Comparison of ENCODE assay signal across 9 mouse cellular contexts in genomic region chr2:53083241-53083640, GRCm38 (mm10).
DNase-seq lines count a peak whose midpoint lies in the region; ATAC-seq and TF ChIP-seq lines count a peak whose summit lies in the region.
"Had no signal": no experiment of that assay in that cellular context is flagged by ENCODE, and none has a peak within 500 bp of the region (broad histone marks: within the 10 kb centered on the region; RNA-seq: fewer than 3 reads in every experiment).

No protein-coding gene starts in this region.

- no peaks in the 10 kb centered on the region for H3K36me3 ChIP-seq in kidney, adult 2 months (ENCODE audit: control insufficient read depth, insufficient read depth, low read length)
- no peaks in the 10 kb centered on the region for H3K36me3 ChIP-seq in kidney, embryonic 14.5 days (ENCODE audit: control insufficient read depth, insufficient read depth, low read length)
- no peaks in the 10 kb centered on the region for H3K36me3 ChIP-seq in intestine, embryonic 16.5 days (ENCODE audit: control insufficient read depth, insufficient read depth, low read length)
- H3K36me3 ChIP-seq: liver, embryonic 15.5 days had no signal

- peak; percentile 30 for DNase-seq in kidney, adult 2 months
- DNase-seq in MEL-GATA-1-ER (ENCODE audit: extremely low read depth, low read depth), result peak; percentile 11
- peak; percentile 23 to 30 for DNase-seq in cerebellum, postnatal 36 days
- peak; percentile 10 for DNase-seq in lung, postnatal 25 days (ENCODE audit: low spot score)

- peak; percentile 61 for TF ChIP-seq CTCF in kidney, adult 2 months (conservative IDR thresholded peaks at IDR 0.05; ENCODE audit: insufficient read depth, insufficient read length, low read depth, low read length)

- 26% methylated on average over 1 of the region's 1 CpGs for WGBS in kidney, adult 2 months
- WGBS in kidney, embryonic 14.5 days, result 38% methylated on average over 1 of the region's 1 CpGs
- WGBS in intestine, embryonic 16.5 days, result 26% methylated on average over 1 of the region's 1 CpGs

- H3K4me3 ChIP-seq in kidney, adult 2 months (ENCODE audit: insufficient read depth, low read depth, low read length), result no peak overlapping the region
- H3K4me3 ChIP-seq in kidney, embryonic 14.5 days (ENCODE audit: low read length), result no peak overlapping the region
- no peak overlapping the region for H3K4me3 ChIP-seq in intestine, embryonic 16.5 days (ENCODE audit: low read length)
- H3K4me3 ChIP-seq: liver, embryonic 15.5 days had no signal

- no peaks in the 10 kb centered on the region for H3K9me3 ChIP-seq in kidney, embryonic 14.5 days (ENCODE audit: control insufficient read depth, low read length)
- H3K9me3 ChIP-seq in intestine, embryonic 16.5 days (ENCODE audit: control insufficient read depth, low read length), result no peaks in the 10 kb centered on the region
- H3K9me3 ChIP-seq: liver, embryonic 15.5 days had no signal

- no peak for ATAC-seq in kidney, embryonic 14.5 days (ENCODE audit: low FRiP score, low TSS enrichment)
- ATAC-seq in erythroid progenitor cell, adult 5-6 weeks (replicated peaks; ENCODE audit: low FRiP score, poor library complexity, severe bottlenecking), result no peak
- ATAC-seq in activated CD4-positive, CD25-positive, alpha-beta regulatory T cell, adult 4 months, result no peak
- ATAC-seq in intestine, embryonic 16.5 days, result no peak

- no peak for TF ChIP-seq POLR2A in kidney, adult 2 months (IDR thresholded peaks at IDR 0.05; ENCODE audit: low read depth, low read length)

- H3K4me1 ChIP-seq in kidney, adult 2 months (ENCODE audit: control insufficient read depth, insufficient read depth, low read length), result no peaks in the 10 kb centered on the region
- no peaks in the 10 kb centered on the region for H3K4me1 ChIP-seq in kidney, embryonic 14.5 days (ENCODE audit: control insufficient read depth, insufficient read depth, low read length)
- H3K4me1 ChIP-seq in intestine, embryonic 16.5 days (ENCODE audit: control insufficient read depth, insufficient read depth, low read length), result no peaks in the 10 kb centered on the region
- H3K4me1 ChIP-seq: liver, embryonic 15.5 days had no signal

- no peak overlapping the region for H3K9ac ChIP-seq in kidney, embryonic 14.5 days (ENCODE audit: low read depth, low read length)
- H3K9ac ChIP-seq in intestine, embryonic 16.5 days (ENCODE audit: low read depth, low read length), result no peak overlapping the region
- H3K9ac ChIP-seq: liver, embryonic 15.5 days had no signal

- no peak overlapping the region for H3K27ac ChIP-seq in kidney, adult 2 months (ENCODE audit: insufficient read depth, low read depth, low read length)
- H3K27ac ChIP-seq in kidney, embryonic 14.5 days (ENCODE audit: low read depth, low read length), result no peak overlapping the region
- no peak overlapping the region for H3K27ac ChIP-seq in intestine, embryonic 16.5 days (ENCODE audit: low read length)
- H3K27ac ChIP-seq: liver, embryonic 15.5 days had no signal

- H3K4me2 ChIP-seq in kidney, embryonic 14.5 days (replicated peaks; ENCODE audit: low read depth, low read length), result no peak overlapping the region
- H3K4me2 ChIP-seq in intestine, embryonic 16.5 days (ENCODE audit: low read depth, low read length), result no peak overlapping the region
- H3K4me2 ChIP-seq: liver, embryonic 15.5 days had no signal

- H3K27me3 ChIP-seq in kidney, adult 2 months (replicated peaks; ENCODE audit: control insufficient read depth, insufficient read depth, low read length), result no peaks in the 10 kb centered on the region
- H3K27me3 ChIP-seq in kidney, embryonic 14.5 days (ENCODE audit: control insufficient read depth, insufficient read depth, low read length), result no peaks in the 10 kb centered on the region
- H3K27me3 ChIP-seq in intestine, embryonic 16.5 days (replicated peaks; ENCODE audit: control insufficient read depth, insufficient read depth, low read length), result no peaks in the 10 kb centered on the region
- H3K27me3 ChIP-seq: liver, embryonic 15.5 days had no signal
